Mouse (Mus musculus): ENCODE measurements around the gene Spo11. TPM values are rescaled to one million over a fixed set of nuclear protein-coding genes. Genes with fewer than 3 reads are reported as not detected.

Spo11 gene
- total and polyA plus RNA-seq, 2 experiments from 2014 or later, result 0.18 TPM; not detected in 1

- Histone ChIP-seq H3K27ac (ENCODE audit: low read depth) (peak overlapping the region; percentile 18; the same call in 1 of the 2 replicates), H3K4me2 (ENCODE audit: low read depth, low read length) (peak overlapping the region; percentile 94), H3K9me3 (replicated peaks; ENCODE audit: control insufficient read depth, low read length) (no peaks in the 10 kb centered on the region), H3K4me1 (ENCODE audit: control insufficient read depth, insufficient read depth) (peaks cover 71% of the 10 kb centered on the region), H3K9ac (replicated peaks; ENCODE audit: low read depth, low read length) (peak overlapping the region; percentile 36; the same call in 1 of the 2 replicates), H3K27me3 (ENCODE audit: control insufficient read depth, insufficient read depth, low read length) (no peaks in the 10 kb centered on the region), H3K4me3 (ENCODE audit: low read depth, low read length) (peak overlapping the region; percentile 87; the same call in 1 of the 2 replicates), H3K36me3 (replicated peaks; ENCODE audit: control insufficient read depth, insufficient read depth, low read length) (peaks cover 59% of the 10 kb centered on the region)
- no peak for TF ChIP-seq EP300 (IDR thresholded peaks at IDR 0.05; ENCODE audit: low read depth)
- TF ChIP-seq CTCF (IDR thresholded peaks at IDR 0.05; ENCODE audit: low read depth), result no peak
- no peak for DNase-seq (ENCODE audit: low spot score)
- no peak for ATAC-seq (ENCODE audit: insufficient read depth, low read depth)
- WGBS, result 35% methylated on average over 3 of the region's 3 CpGs
Measured at GRCm38 (mm10) chr2:173026688-173027131, 49.2 kb downstream of the Spo11 start.

- no peak for TF ChIP-seq CTCF (IDR thresholded peaks at IDR 0.05; ENCODE audit: low read depth)
- no peak for TF ChIP-seq EP300 (IDR thresholded peaks at IDR 0.05; ENCODE audit: low read depth)
- peaks cover 71% of the 10 kb centered on the region for H3K4me1 ChIP-seq (ENCODE audit: control insufficient read depth, insufficient read depth)
- peak overlapping the region; percentile 94; the same call in 1 of the 2 replicates for H3K4me2 ChIP-seq (ENCODE audit: low read depth, low read length)
- H3K9me3 ChIP-seq (replicated peaks; ENCODE audit: control insufficient read depth, low read length), result no peaks in the 10 kb centered on the region
- peak overlapping the region; percentile 18; the same call in 1 of the 2 replicates for H3K27ac ChIP-seq (ENCODE audit: low read depth)
- H3K9ac ChIP-seq (replicated peaks; ENCODE audit: low read depth, low read length), result no peak overlapping the region
- peaks cover 63% of the 10 kb centered on the region for H3K36me3 ChIP-seq (replicated peaks; ENCODE audit: control insufficient read depth, insufficient read depth, low read length)
- ATAC-seq (ENCODE audit: insufficient read depth, low read depth) (no peak), DNase-seq (ENCODE audit: low spot score) (no peak)
- H3K27me3 ChIP-seq (ENCODE audit: control insufficient read depth, insufficient read depth, low read length), result no peaks in the 10 kb centered on the region
- 65% methylated on average over 6 of the region's 6 CpGs for WGBS
- peak overlapping the region; percentile 2; the same call in 1 of the 2 replicates for H3K4me3 ChIP-seq (ENCODE audit: low read depth, low read length)
Measured at GRCm38 (mm10) chr2:173027169-173027823, 49.8 kb downstream of the Spo11 start.

- Histone ChIP-seq H3K27me3 (ENCODE audit: control insufficient read depth, insufficient read depth, low read length) (no peaks in the 10 kb centered on the region), H3K4me3 (ENCODE audit: low read depth, low read length) (no peak overlapping the region), H3K36me3 (replicated peaks; ENCODE audit: control insufficient read depth, insufficient read depth, low read length) (peaks cover 70% of the 10 kb centered on the region), H3K9me3 (replicated peaks; ENCODE audit: control insufficient read depth, low read length) (no peaks in the 10 kb centered on the region), H3K27ac (ENCODE audit: low read depth) (peak overlapping the region; percentile 18; the same call in 1 of the 2 replicates), H3K4me1 (ENCODE audit: control insufficient read depth, insufficient read depth) (peaks cover 71% of the 10 kb centered on the region), H3K4me2 (ENCODE audit: low read depth, low read length) (no peak overlapping the region), H3K9ac (replicated peaks; ENCODE audit: low read depth, low read length) (no peak overlapping the region)
- no peak for DNase-seq (ENCODE audit: low spot score)
- ATAC-seq (ENCODE audit: insufficient read depth, low read depth), result peak; percentile 19; the same call in 1 of the 2 replicates
- TF ChIP-seq EP300 (IDR thresholded peaks at IDR 0.05; ENCODE audit: low read depth) (no peak), CTCF (IDR thresholded peaks at IDR 0.05; ENCODE audit: low read depth) (no peak)
- WGBS, result 40% methylated on average over 4 of the region's 4 CpGs
Measured at GRCm38 (mm10) chr2:173027824-173028495, 50.5 kb downstream of the Spo11 start.

GRCm38 (mm10) chr2:173028508-173029031, 51.1 kb downstream of the Spo11 start:
- no peak overlapping the region for H3K4me2 ChIP-seq (ENCODE audit: low read depth, low read length)
- DNase-seq (ENCODE audit: low spot score) (no peak), ATAC-seq (ENCODE audit: insufficient read depth, low read depth) (no peak)
- TF ChIP-seq EP300 (IDR thresholded peaks at IDR 0.05; ENCODE audit: low read depth) (no peak), CTCF (IDR thresholded peaks at IDR 0.05; ENCODE audit: low read depth) (no peak)
- peaks cover 76% of the 10 kb centered on the region for H3K36me3 ChIP-seq (replicated peaks; ENCODE audit: control insufficient read depth, insufficient read depth, low read length)
- H3K27ac ChIP-seq (ENCODE audit: low read depth), result no peak overlapping the region
- H3K4me3 ChIP-seq (ENCODE audit: low read depth, low read length), result no peak overlapping the region
- H3K9me3 ChIP-seq (replicated peaks; ENCODE audit: control insufficient read depth, low read length), result no peaks in the 10 kb centered on the region
- no peaks in the 10 kb centered on the region for H3K27me3 ChIP-seq (ENCODE audit: control insufficient read depth, insufficient read depth, low read length)
- H3K9ac ChIP-seq (replicated peaks; ENCODE audit: low read depth, low read length), result 0 out of 2 replicates have a peak overlapping the region, but pooled peaks have one; percentile 19
- H3K4me1 ChIP-seq (ENCODE audit: control insufficient read depth, insufficient read depth), result peaks cover 68% of the 10 kb centered on the region
- 77% methylated on average over 3 of the region's 3 CpGs for WGBS

- H3K9me3 ChIP-seq (replicated peaks; ENCODE audit: control insufficient read depth, low read length), result no peaks in the 10 kb centered on the region
- no peak overlapping the region for H3K27ac ChIP-seq (ENCODE audit: low read depth)
- WGBS, result 50% methylated on average over 12 of the region's 12 CpGs
- DNase-seq (ENCODE audit: low spot score) (no peak), ATAC-seq (ENCODE audit: insufficient read depth, low read depth) (no peak)
- H3K4me3 ChIP-seq (ENCODE audit: low read depth, low read length), result no peak overlapping the region
- peaks cover 93% of the 10 kb centered on the region for H3K36me3 ChIP-seq (replicated peaks; ENCODE audit: control insufficient read depth, insufficient read depth, low read length)
- H3K9ac ChIP-seq (replicated peaks; ENCODE audit: low read depth, low read length), result no peak overlapping the region; the same call in 1 of the 2 replicates
- no peaks in the 10 kb centered on the region for H3K27me3 ChIP-seq (ENCODE audit: control insufficient read depth, insufficient read depth, low read length)
- H3K4me2 ChIP-seq (ENCODE audit: low read depth, low read length), result no peak overlapping the region
- peaks cover 51% of the 10 kb centered on the region for H3K4me1 ChIP-seq (ENCODE audit: control insufficient read depth, insufficient read depth)
- no peak for TF ChIP-seq EP300 (IDR thresholded peaks at IDR 0.05; ENCODE audit: low read depth)
Measured at GRCm38 (mm10) chr2:173030591-173031338, 53.3 kb downstream of the Spo11 start.
